Mouse (Mus musculus) urinary bladder, postnatal 25 days (tissue): ENCODE data around the gene Poln.

Source experiments
- DNase-seq: peaks from one replicate; pipeline ENCODE4 v3.0.0; 2022; ENCODE audit warnings: low spot score

Poln gene

GRCm38 (mm10) chr5:34168950-34169891, at the start of gene Poln, which contains the start of gene Haus3:
Gene Poln, minus strand, starts transcription at chr5:34169448.
Gene Haus3, minus strand, starts transcription at chr5:34169527.
- DNase-seq = peak; percentile 92

GRCm38 (mm10) chr5:34218672-34219071, 49.4 kb upstream of the Poln start:
- DNase-seq = no peak

- no peak for DNase-seq
These were observed 48.5 kb upstream of the Poln start for GRCm38 (mm10) chr5:34217756-34218155.

- no peak for DNase-seq
These were observed 46.8 kb upstream of the Poln start for GRCm38 (mm10) chr5:34216025-34216424.

GRCm38 (mm10) chr5:34213659-34214058, 44.4 kb upstream of the Poln start:
- no peak for DNase-seq

GRCm38 (mm10) chr5:34210279-34210678, 41.0 kb upstream of the Poln start:
- peak; percentile 77 for DNase-seq

- no peak for DNase-seq
These were observed 38.3 kb upstream of the Poln start for GRCm38 (mm10) chr5:34207503-34207902.

- DNase-seq = no peak
These were observed 36.5 kb upstream of the Poln start for GRCm38 (mm10) chr5:34205788-34206187.

GRCm38 (mm10) chr5:34204911-34205310, 35.7 kb upstream of the Poln start:
- no peak for DNase-seq

GRCm38 (mm10) chr5:34202006-34202405, 32.8 kb upstream of the Poln start:
- no peak for DNase-seq

GRCm38 (mm10) chr5:34201396-34201795, 32.1 kb upstream of the Poln start:
- no peak for DNase-seq

GRCm38 (mm10) chr5:34198615-34199014, 29.4 kb upstream of the Poln start:
- no peak for DNase-seq

GRCm38 (mm10) chr5:34197243-34197642, 28.0 kb upstream of the Poln start:
- no peak for DNase-seq

- DNase-seq = no peak
These were observed 27.2 kb upstream of the Poln start for GRCm38 (mm10) chr5:34196423-34196822.

- no peak for DNase-seq
These were observed 26.5 kb upstream of the Poln start for GRCm38 (mm10) chr5:34195786-34196185.

- no peak for DNase-seq
These were observed 25.9 kb upstream of the Poln start for GRCm38 (mm10) chr5:34194975-34195662.

GRCm38 (mm10) chr5:34194426-34194825, 25.2 kb upstream of the Poln start:
- no peak for DNase-seq

- DNase-seq = no peak
These were observed 22.6 kb upstream of the Poln start for GRCm38 (mm10) chr5:34191843-34192242.

GRCm38 (mm10) chr5:34191021-34191420, 21.8 kb upstream of the Poln start:
- DNase-seq = no peak

- no peak for DNase-seq
These were observed 20.3 kb upstream of the Poln start for GRCm38 (mm10) chr5:34189521-34189920.

- no peak for DNase-seq
These were observed 19.6 kb upstream of the Poln start for GRCm38 (mm10) chr5:34188856-34189255.

GRCm38 (mm10) chr5:34187601-34188316, 18.5 kb upstream of the Poln start, which contains the start of gene Mxd4:
Gene Mxd4, minus strand, starts transcription at chr5:34187720.
- peak; percentile 93 for DNase-seq
